Mouse (Mus musculus): ENCODE measurements around the gene Atp2a3.

DNA sequence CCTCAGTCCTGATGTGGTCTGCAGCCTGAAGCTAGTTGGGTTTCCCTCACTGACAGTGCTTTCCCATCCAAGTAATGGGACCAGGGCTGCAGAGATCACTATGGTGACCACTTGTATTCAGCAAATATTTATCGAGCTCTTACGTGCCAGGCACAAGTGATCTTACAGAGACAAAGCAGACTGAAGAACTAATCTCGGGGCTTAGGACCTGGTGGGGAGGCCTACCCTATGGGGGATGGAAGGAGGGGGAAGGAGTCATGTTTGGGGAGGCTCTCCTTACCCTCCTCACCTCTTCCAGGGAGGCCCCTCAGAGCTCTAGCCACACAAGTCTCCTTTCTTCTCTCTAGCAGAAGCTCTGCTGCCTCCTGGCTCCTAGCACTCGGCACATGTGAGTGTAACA is 62.9 kb downstream of the Atp2a3 start:
- no peak for TF ChIP-seq CTCF (IDR thresholded peaks at IDR 0.05; ENCODE audit: low read depth, low read length)
- TF ChIP-seq POLR2A (IDR thresholded peaks at IDR 0.05; ENCODE audit: extremely low read depth, insufficient read depth, low read length) = no peak

All from liver, adult 2 months (tissue).